Mouse (Mus musculus): ENCODE data around the gene Pold3. TPM values are rescaled to one million over a fixed set of nuclear protein-coding genes. Genes with fewer than 3 reads are reported as not detected.
"Not testable (repeated sequence)": the region's sequence is repeated elsewhere in the genome, so short reads cannot be mapped to it uniquely, and the experiment has no call there.

Gene Pold3
- total RNA-seq, 2 experiments from 2014 or later = 33.4 to 38.0 TPM

DNA sequence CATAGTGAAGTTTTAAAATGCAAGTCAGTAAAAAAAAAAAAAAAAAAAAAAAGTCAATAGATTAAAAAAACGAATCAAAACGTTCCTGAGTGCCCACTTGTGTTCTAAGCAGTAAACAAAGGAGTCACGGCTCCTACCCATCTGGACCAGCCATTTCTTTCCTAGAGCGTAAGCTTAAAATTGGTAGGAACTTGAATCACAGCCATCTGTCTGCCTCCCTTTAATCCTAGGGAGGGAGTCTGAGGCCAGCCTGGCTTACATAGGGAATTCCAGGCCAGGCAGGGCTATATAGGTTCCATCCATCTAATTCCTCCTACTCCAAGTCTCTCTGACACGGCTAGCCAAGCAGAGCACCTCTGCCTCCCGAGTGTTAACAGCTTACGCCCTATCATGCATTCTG lies 7.5 kb downstream of the Pold3 start:
- peak in 1 of 2 experiments; percentile 2 for DNase-seq (ENCODE audit: low spot score in 2 of 2)

DNA sequence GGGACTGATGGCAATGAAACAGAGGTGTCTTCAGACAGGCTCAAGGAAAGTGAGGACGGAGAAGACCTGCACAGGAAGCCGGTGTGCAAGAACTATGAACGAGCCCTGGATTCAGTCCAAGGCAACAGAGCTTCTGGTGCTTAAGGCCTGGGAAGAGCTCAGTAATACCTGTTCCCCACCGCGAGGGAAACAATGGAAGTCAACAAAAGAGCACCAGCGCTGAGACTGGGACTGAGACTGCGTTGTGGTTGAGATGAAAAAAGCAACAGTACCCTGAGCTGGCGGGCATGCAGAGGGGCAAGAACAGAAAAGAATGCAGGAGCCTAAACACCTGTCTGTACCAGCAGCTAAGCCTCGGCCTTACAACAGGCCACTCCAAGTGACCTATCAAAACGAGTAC lies 9.9 kb downstream of the Pold3 start:
- no peak for DNase-seq (ENCODE audit: low spot score in 2 of 2)

DNA sequence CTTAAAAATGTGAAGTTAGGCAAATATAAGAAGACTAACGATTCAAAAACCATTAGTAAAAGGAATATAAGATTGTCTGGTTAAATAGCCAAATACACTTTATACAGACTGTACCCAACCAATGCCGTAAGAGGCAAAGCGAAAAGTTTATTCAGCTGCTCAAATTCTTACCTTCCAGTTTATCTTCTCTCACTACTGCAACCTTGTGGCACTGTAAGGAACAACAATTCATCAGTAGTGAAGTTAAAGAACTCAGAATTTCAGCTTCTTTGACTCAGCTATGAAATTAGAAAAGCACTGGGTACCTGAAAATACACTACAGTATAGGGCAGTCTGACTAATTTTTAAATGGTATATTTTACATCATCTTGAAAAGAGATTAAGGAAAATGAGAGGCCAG lies 13.0 kb downstream of the Pold3 start:
- DNase-seq (ENCODE audit: low spot score in 2 of 2) = peak in 1 of 2 experiments; percentile 54

DNA sequence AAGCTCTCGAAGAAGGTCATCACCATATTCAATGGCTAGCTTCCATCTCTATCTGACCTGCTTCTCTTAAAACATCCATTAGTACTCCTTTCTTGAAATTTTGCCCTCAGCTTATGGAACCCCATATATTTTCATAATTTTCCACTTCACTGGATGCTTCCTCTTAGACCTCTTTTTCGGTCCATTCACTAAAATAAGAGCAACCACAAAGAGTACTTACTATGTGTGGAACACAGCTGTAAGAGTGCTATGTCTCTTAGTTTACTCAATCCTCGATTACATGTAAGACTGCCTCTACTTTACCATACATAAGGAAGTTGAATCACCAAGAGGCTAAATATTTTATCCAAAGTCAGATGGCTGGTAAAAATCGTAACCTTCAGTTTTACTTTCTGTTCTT lies 16.7 kb downstream of the Pold3 start:
- no peak for DNase-seq (ENCODE audit: low spot score in 2 of 2)

DNA sequence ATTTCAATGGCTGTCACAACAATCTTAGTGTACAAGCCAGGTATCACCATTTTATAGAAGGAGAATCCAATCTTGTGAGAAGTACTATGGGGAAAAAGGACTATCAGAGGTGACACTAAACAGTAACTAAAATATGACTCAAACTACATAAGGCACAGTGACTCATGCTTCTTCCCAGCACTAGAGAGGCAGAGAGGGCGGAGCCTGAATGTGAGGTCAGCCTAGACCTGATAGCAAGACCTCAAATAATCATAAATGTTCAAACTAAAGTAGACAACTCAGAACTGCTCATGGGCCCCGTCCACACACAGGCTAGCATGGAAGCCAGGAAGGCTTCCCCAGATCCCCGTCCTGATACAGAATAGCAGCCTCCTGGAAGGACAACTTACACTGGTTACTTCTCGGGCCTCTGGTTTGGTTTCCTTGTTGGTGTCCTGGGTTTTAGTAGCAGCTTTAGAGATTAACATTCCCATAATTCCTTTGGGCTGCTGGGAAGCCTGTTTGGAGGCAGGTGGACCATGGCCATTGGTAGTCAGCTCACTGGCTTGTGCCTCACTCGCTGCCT lies 21.3 kb downstream of the Pold3 start:
- DNase-seq (ENCODE audit: low spot score in 2 of 2) = no peak

DNA sequence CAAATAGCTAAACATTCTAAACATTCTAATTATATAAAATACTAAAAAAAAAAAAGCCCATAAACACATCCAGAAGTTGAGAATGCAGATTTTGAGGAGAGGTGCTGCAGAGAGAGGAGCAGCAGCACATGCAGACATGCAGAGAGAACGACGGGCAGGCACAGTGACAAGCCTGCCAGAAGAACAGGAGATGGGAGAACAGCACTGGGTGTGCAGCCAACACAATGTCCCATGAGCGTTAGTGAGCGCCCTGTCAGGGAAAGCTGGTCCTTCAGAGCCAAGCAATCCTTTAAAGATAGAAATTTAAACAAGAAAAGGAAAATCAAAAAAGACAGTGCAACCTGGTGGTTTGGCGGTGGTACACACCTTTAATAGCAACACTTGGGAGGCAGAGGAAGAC lies 34.5 kb downstream of the Pold3 start:
- DNase-seq (ENCODE audit: low spot score in 2 of 2) = no peak

DNA sequence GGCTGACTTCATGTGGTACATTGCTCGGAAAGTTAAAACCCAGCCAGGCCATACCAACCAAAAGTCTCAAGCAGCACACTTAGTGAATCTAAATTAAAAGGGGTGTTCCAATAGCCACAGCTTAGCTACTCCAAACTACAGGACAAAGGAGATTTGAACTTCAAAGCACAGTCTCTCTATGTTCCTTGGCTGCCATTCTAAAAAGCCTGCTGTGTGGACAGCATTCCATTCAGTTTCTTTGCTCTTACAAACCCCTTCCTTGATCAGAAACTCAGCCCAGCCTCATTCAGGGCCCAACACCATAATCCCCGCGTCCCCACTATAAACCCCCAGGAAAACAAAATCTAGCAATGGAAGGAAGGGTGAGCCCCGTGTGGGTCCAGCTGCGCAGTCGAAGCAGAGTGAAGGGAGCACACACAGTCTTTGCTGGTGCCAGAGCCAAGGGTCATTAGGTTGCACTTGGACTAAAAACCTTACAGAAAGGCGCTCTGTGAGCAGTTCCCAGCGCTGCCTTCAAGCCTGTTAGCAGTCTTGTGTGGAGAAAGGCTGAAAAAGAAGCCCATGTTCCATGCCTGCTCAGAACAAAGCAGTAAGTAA lies 35.1 kb downstream of the Pold3 start:
- DNase-seq (ENCODE audit: low spot score in 2 of 2) = no peak

DNA sequence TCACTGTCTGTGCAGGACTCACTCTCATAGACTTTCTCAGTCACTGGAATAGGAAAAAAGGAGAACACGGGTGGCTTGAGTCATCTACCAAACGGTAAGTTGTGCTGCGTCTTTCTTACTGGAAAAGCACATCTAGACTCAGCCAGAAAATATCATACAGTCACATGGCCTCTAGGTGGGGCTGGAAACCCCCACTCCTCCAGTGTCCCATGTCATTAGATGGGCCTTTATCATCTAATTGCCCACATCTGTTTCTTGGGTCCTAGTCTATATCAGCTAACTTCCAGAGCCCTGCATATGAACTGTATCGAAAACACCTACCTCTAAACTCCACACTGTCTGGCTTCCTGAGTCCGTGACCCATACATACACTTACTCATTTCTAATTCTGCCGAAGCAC lies 37.6 kb downstream of the Pold3 start:
- no peak for DNase-seq (ENCODE audit: low spot score in 2 of 2)

DNA sequence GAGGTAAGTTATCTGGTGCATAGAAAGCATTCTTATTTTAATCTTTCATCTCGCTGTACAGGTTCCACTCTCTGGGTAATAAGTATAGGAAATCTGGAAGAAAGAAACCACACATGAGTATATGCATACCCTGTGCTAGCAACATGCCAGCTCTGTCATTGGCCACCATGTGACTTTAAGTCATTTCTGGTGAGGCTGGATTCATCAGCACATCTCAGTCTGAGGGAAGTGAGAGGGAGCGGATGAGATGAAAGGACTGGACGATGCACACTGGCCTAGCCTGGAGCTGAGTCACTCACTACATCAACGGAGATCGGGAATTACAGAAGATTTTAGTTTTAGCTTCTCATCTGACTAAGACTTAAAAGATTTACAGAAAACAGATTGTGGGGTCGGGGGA lies 38.5 kb downstream of the Pold3 start:
- DNase-seq (ENCODE audit: low spot score in 2 of 2) = no peak

DNA sequence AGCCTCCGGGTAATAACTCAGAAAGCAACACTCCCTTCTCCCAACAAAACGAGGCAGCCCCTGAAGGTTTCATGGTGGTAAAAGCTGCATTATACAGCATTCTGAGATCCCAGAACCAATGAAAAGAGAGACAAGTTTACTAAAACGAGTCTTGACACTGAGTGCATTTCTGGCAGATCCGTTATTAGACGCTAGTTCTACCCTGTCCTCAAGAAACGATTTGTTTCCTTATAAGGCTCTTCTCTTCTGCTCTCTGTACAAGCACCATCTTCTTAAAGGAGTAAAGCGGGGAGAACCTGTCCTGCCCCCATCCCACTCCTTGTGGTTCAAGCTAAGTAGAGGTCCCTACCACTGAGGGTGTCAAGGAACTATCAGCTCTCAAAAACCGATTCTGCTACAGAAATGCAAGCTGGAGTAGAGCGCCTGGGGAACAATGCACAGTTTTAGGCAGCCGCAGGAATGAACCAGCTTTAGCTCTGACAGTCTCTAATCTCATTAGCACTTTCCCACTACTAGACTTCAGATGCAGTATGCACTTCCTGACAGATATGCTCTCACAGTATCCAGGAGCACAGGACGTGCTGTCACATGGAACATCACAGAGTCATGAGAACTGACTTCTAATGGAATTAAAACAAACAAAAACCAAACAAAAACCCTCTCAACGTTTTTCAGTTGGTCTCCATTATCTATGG lies 41.1 kb downstream of the Pold3 start:
- no peak for DNase-seq (ENCODE audit: low spot score in 2 of 2)

DNA sequence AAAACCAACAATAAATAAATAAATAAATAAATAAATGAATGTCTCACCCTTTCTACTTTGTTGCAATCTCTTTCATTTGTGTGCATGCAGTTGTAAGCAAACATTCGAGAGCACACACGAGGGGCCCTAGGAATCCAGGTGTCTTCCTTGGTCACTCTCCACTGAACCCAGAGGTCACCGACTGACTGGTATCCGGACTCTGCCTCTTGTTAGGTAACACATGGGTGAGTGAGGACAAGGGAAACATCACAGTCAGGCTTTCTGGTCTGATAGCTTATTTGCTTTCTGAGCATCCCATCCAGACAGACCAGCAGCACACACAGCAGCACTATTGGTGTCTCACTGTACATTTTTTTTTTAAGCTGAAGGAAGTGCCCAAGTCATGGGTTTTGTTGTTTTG lies 44.3 kb downstream of the Pold3 start:
- DNase-seq (ENCODE audit: low spot score in 2 of 2) = no peak

DNA sequence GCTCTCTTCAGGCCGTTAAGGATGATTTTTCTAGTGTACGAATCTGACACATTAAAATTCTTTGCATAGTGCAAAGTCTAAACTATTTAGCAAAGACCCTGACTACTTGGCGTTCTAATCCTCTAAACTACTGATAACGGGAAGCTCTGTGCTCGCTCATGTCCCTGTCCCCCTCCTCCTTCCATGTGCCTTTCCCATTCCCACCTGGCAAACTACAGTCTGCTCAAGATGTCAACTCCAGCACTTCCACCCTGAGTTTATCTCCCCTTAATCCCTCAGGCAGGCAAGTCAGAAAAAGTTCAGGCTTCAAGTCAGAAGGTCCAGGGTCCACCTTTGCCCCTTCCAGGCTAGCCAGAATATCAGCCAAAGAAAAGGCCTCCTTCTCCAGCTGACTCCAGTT lies 45.1 kb downstream of the Pold3 start:
- DNase-seq (ENCODE audit: low spot score in 2 of 2) = no peak

DNA sequence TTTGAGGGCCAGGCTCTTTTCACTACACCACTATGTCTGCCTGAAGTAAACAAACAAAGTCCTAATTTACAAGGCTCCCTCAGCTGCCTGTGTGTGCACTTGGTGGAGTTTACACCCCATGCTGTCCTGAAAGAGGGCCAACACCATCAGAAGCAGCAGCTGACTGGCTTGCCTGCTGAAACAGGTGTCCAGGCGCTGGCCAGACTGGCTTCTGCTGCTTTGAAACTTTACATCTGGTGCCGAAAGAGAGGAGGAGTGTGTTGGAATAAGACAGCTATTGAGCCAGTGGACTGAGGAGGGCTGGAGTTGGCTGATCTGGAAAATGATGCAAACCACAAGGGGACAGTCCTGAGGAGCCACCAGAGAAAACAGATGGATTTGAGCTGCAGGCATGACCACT lies 47.4 kb downstream of the Pold3 start:
- DNase-seq (ENCODE audit: low spot score in 2 of 2) = no peak

DNA sequence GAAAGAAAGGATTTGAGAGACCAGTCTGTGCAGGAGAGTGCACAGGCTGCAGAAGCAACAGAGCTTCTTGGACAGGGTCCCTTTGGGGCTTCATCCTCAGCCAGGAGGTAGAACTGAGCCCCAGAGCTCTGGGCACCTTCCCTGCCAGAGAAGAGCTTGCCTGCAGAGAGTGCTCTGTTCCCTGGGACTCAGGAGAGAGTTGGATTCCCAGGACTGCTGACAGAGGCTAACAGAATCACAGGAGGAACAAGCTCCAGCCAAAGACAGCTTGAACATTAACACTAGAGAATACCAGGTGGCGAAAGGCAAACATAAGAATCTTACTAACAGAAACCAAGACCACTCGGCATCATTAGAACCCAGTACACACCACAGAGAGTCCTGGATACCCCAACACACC lies 68.4 kb downstream of the Pold3 start:
- not testable (repeated sequence) for DNase-seq (ENCODE audit: low spot score in 2 of 2)

DNA sequence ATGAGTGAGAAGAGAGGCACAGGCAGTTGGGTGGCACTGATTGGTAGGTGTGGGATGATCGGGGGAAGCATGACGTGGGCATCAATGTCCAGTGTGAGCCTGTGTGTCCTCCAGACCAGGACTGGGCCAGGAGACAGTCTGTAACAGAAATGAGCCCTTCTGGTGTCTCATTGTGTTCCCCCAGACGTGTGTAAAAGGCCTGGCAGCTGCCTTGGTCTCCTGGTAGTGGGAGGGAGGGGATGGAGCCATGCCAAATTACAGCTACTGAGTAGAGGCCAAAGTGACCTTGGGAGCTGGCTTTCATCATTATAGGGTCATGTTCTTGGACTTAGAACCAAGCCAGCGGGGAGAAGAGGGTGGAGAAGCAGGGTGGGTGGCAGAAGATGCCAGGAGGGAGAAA lies 69.5 kb downstream of the Pold3 start:
- DNase-seq (ENCODE audit: low spot score in 2 of 2) = no peak

DNA sequence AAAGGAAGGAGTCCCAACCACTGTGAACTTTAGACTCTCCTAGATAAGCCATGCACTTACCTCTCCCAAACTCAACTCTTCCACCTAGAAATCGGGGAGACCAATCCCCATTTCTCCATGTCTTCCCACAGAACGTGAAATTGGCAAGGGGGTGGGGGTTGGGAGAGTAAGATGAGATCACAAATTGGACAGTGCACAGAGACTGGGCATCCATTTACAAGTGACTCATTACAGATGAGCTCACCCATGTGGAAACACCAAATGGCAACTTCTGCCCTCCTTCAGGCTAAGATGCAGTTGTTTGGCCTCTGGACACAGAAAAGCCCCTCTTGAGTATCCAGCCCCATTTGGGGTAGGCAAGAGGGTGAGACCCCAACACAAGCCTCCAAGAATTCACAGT lies 74.9 kb downstream of the Pold3 start:
- DNase-seq (ENCODE audit: low spot score in 2 of 2) = no peak

DNA sequence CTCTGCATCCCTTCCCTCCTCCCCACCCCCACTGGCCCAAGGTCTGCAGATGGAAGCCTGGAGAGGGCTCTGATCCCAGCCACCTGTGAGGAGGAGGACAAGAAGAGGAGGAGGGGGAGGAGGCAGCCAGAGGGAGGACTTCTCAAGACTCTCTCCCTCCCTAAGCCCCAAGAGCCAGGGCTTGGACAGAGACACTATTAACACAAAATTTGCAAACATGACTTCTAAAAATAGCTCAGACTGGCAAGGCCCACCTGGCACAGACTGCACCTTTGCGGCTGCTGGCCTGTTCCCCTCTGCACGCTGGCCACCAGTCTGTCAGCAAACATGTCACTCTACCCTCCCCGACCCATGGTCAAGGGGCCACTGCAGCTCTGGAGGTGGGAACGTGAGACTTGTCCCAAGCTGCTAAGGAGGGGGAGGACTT lies 77.7 kb downstream of the Pold3 start:
- no peak for DNase-seq (ENCODE audit: low spot score in 2 of 2)

DNA sequence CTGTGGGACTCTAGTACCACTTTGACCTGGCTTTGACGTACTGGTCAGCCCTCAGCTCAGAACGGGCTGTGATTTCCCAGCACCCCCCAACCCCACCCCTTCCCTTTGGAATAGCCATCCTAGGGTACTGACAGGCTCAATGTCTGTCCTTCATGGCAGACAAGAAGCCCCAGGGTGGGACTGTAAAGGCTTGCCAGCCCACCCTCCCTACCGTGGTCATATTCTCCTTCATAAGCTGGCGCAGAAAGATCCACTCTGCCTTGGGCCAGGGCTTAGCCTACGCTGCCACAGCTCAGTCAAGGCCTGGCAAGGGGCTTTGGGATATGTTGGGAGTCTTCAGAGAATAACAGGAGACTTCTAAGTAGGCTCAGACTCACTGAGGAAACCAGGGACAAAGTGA lies 78.3 kb downstream of the Pold3 start:
- DNase-seq (ENCODE audit: low spot score in 2 of 2) = no peak

DNA sequence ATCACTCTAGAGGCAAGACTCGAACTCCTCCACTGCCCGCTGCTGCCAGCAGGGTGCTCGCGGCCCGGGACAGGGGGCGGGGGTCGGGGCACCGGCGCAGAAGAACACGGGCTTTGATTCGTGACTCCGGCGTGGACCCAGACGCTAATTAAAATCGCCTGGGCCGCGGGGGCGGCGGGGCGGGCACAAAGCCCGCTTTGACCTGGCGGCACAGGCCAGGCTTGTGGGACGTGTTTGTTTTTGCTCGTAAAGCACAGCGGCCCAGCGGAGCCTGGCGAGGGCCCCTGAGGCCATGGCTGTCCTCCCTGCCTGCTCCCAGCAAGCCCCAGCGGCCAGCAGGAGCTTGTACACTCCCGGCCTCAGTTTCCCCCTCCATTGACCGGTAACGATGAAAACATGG lies 79.2 kb downstream of the Pold3 start:
- DNase-seq (ENCODE audit: low spot score in 2 of 2) = no peak

DNA sequence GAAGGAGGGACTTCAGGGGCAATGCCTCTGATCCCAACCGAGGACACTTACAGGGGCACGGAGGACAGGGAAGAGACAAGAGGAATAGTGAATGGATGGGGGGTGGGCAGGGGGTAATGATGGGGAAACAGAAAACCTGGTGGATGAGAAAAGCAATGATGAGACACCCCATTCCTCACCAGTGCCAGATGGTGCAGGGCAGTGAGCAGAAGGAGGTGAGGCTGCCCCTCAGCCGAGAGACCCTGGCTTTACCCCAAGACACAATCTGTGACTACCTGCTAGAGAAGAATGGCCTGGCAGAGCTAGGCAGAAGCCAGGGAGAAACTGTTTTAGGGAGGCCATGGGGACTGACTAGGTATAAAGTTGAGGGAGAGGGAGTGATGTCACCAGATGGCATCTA lies 84.9 kb downstream of the Pold3 start:
- no peak for DNase-seq (ENCODE audit: low spot score in 2 of 2)

DNA sequence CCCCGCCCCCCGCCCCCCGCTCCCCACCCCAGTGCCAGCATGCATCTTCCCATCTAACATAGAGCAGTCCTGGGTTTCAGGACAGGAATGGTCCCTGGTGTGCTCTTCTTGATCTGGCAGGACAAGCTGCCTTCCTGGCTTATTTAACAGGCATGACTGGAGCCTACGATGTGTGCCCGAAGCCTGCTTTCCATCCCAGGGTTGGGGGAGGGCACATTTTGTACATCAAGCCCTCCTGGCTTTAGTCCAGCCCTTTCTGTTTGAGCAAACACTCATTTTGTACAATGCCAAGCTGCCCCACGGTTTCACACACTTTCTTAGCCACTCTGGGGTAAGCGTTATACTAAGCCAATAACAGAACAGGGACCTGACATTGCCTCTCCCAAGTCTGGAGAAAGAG lies 85.3 kb downstream of the Pold3 start:
- DNase-seq (ENCODE audit: low spot score in 2 of 2) = no peak

DNA sequence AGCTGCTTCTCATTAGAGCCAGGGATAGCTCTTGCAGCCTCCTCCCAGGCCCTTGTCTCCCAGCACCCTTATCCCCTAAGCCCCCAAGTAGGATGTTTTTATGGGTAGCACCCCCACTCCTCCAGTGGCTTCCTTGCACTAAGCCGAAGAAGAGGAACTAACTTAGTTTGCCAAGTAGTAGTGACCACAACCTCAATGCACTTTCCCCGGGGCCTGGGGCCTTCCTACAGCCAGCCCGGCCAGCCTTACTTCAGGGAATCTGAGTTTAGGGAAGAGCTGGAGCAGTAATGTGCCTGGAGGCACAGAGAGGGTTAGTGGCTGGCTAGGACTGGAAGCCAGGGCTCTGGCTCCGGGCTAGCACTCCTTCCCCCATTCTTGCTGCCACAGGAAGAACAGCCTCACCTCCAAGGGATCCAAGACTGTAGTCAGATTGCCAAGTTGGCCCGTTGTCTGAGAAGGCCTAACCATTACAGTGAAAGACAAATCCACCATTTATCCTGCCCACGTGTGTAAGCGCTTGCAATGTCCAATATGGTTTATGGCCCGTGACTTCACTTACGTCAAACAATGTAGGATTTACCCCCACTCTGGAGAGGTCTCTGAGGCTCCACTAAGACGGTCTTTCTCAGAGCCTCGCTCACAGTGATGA lies 86.4 kb downstream of the Pold3 start:
- DNase-seq (ENCODE audit: low spot score in 2 of 2) = no peak

DNA sequence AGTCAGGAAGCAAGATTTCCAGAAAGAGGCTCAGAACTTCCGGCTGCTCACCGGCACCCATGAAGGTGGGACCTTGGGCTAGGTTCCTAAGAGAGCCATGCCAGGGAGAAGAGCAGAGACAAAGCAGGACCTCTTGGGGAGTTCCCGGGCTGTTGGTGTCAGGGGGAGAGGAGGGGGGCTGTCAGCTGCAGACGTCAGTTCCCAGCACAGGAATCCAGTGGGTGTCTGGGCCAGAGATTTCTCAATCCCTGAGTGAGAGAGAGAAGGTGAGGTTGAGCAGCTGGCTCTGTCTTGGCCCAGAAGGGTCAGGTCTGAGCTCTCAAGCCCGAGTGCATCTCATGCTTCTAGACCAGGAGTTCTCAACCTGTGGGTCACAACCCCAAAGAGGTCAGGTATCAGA lies 87.7 kb downstream of the Pold3 start:
- no peak for DNase-seq (ENCODE audit: low spot score in 2 of 2)
